Mouse (Mus musculus): ENCODE data around the gene Gm21650. TPM values are rescaled to one million over a fixed set of nuclear protein-coding genes. Genes with fewer than 3 reads are reported as not detected.

Gene Gm21650
- not detected in 2 replicates for polyA plus RNA-seq (2015; fragmentation: Nextera tagmentation; extraction: Ambion mirVana)

GRCm38 (mm10) chrY:77692508-77692907 lies at the start of gene Gm21650:
Gm21650 (plus strand) TSS chrY:77692808.

Measured in neural tube, postnatal 0 days (tissue).